Mouse (Mus musculus): Measurements from ENCODE around the gene Abcd1.
"Not testable (repeated sequence)": the region's sequence is repeated elsewhere in the genome, so short reads cannot be mapped to it uniquely, and the experiment has no call there.

Gene Abcd1

DNA sequence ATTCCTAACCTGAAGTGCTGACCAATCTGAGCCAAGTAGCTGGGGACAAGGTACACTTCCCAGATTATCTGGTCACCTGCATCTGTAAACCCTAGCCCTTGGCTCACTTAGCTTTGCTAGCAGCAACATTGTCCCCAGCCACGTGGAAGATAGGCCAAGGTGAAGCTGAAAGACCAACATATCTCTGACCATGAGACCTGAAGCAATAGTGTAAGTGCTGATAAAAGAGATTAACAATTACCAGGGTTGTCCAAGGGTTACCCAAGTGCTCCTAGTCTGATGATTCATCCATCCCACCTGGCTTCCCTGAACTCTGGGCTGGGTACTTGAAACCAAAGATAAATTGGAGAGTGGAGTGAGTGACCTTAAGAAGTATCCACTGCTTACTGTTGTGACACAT lies 14.5 kb downstream of the Abcd1 start:
- in situ Hi-C loops (cut with MboI; ENCODE audit: low pct_unique_long_range_greater_than_20kb in 1 of 2, low sequenced_read_pairs in 2 of 2, unreplicated experiment in 1 of 2) = no loop called here

GRCm38 (mm10) chrX:73738155-73738554 lies 21.8 kb downstream of the Abcd1 start:
- in situ Hi-C loops (cut with MboI; ENCODE audit: low pct_unique_long_range_greater_than_20kb in 1 of 2, low sequenced_read_pairs in 2 of 2, unreplicated experiment in 1 of 2) = no loop called here

GRCm38 (mm10) chrX:73739151-73739550 lies 22.8 kb downstream of the Abcd1 start:
- in situ Hi-C loops (cut with MboI; ENCODE audit: low pct_unique_long_range_greater_than_20kb in 1 of 2, low sequenced_read_pairs in 2 of 2, unreplicated experiment in 1 of 2) = no loop called here

GRCm38 (mm10) chrX:73739841-73740240 lies 23.4 kb downstream of the Abcd1 start:
- in situ Hi-C loops (cut with MboI; ENCODE audit: low pct_unique_long_range_greater_than_20kb in 1 of 2, low sequenced_read_pairs in 2 of 2, unreplicated experiment in 1 of 2) = not testable (repeated sequence)

- in situ Hi-C loops (cut with MboI; ENCODE audit: low pct_unique_long_range_greater_than_20kb in 1 of 2, low sequenced_read_pairs in 2 of 2, unreplicated experiment in 1 of 2) = no loop called here
Observed at GRCm38 (mm10) chrX:73744774-73745481, 28.5 kb downstream of the Abcd1 start.

GRCm38 (mm10) chrX:73748977-73749376 lies 32.6 kb downstream of the Abcd1 start:
- in situ Hi-C loops (cut with MboI; ENCODE audit: low pct_unique_long_range_greater_than_20kb in 1 of 2, low sequenced_read_pairs in 2 of 2, unreplicated experiment in 1 of 2) = no loop called here

- in situ Hi-C loops (cut with MboI; ENCODE audit: low pct_unique_long_range_greater_than_20kb in 1 of 2, low sequenced_read_pairs in 2 of 2, unreplicated experiment in 1 of 2) = no loop called here
Observed at GRCm38 (mm10) chrX:73756334-73757140, 40.1 kb downstream of the Abcd1 start, which contains the start of gene Plxnb3. Plxnb3 (plus strand) TSS chrX:73757090.

GRCm38 (mm10) chrX:73758611-73759290 lies 42.4 kb downstream of the Abcd1 start:
- in situ Hi-C loops (cut with MboI; ENCODE audit: low pct_unique_long_range_greater_than_20kb in 1 of 2, low sequenced_read_pairs in 2 of 2, unreplicated experiment in 1 of 2) = no loop called here

- in situ Hi-C loops (cut with MboI; ENCODE audit: low pct_unique_long_range_greater_than_20kb in 1 of 2, low sequenced_read_pairs in 2 of 2, unreplicated experiment in 1 of 2) = no loop called here
Observed at GRCm38 (mm10) chrX:73765311-73765710, 48.9 kb downstream of the Abcd1 start.

DNA sequence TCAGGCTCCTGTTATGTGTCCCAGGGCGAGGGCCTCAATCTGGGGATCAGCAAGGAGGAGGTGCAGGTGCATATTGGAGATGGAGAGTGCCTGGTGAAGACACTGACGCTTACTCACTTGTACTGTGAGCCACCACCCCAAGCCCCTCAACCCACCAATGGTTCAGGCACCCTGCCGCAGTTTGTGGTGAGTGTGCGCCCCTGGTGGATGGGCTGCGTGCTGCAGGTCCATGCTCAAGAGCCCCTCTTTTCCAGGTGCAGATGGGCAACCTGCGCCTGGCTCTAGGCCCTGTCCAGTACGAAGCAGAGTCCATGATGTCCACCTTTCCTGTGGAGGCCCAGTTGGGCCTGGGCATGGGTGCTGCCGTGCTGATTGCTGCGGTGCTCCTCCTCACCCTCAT lies 50.9 kb downstream of the Abcd1 start:
- in situ Hi-C loops (cut with MboI; ENCODE audit: low pct_unique_long_range_greater_than_20kb in 1 of 2, low sequenced_read_pairs in 2 of 2, unreplicated experiment in 1 of 2) = no loop called here

- in situ Hi-C loops (cut with MboI; ENCODE audit: low pct_unique_long_range_greater_than_20kb in 1 of 2, low sequenced_read_pairs in 2 of 2, unreplicated experiment in 1 of 2) = no loop called here
Observed at GRCm38 (mm10) chrX:73774168-73774760, 57.9 kb downstream of the Abcd1 start, which contains the start of gene Srpk3. Srpk3 (plus strand) TSS chrX:73774405.

DNA sequence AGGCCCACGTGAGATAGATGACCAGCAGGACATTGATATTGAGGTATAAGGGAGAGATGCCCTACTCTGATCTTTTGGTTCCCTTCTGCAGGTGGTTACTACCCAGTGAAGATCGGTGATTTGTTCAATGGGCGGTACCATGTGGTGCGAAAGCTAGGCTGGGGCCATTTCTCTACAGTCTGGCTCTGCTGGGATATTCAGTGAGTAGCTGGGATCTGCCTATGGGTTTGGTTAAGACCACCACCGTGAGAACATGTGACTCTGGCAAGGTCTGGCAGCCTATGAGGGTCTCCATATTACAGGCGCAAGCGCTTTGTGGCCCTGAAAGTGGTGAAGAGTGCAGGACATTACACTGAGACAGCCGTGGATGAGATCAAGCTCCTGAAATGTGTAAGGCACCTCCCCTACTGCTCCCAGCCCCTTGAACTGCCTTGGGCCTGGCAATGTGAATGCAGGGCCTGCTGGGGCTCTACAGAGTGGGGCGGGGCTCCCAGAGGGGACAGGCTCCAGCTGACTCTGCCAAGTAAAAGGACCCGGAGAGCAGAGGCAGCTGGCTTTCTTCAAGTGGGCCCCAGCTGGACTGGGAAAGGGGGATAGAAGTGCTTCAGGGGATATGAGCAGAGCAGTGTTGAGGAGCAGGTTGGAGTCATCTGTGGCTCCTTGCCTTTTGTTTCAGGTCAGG lies 58.5 kb downstream of the Abcd1 start:
- in situ Hi-C loops (cut with MboI; ENCODE audit: low pct_unique_long_range_greater_than_20kb in 1 of 2, low sequenced_read_pairs in 2 of 2, unreplicated experiment in 1 of 2) = no loop called here

- in situ Hi-C loops (cut with MboI; ENCODE audit: low pct_unique_long_range_greater_than_20kb in 1 of 2, low sequenced_read_pairs in 2 of 2, unreplicated experiment in 1 of 2) = no loop called here
Observed at GRCm38 (mm10) chrX:73782227-73782626, 65.8 kb downstream of the Abcd1 start.

GRCm38 (mm10) chrX:73785666-73786065 lies 69.3 kb downstream of the Abcd1 start:
- in situ Hi-C loops (cut with MboI; ENCODE audit: low pct_unique_long_range_greater_than_20kb in 1 of 2, low sequenced_read_pairs in 2 of 2, unreplicated experiment in 1 of 2) = no loop called here

DNA sequence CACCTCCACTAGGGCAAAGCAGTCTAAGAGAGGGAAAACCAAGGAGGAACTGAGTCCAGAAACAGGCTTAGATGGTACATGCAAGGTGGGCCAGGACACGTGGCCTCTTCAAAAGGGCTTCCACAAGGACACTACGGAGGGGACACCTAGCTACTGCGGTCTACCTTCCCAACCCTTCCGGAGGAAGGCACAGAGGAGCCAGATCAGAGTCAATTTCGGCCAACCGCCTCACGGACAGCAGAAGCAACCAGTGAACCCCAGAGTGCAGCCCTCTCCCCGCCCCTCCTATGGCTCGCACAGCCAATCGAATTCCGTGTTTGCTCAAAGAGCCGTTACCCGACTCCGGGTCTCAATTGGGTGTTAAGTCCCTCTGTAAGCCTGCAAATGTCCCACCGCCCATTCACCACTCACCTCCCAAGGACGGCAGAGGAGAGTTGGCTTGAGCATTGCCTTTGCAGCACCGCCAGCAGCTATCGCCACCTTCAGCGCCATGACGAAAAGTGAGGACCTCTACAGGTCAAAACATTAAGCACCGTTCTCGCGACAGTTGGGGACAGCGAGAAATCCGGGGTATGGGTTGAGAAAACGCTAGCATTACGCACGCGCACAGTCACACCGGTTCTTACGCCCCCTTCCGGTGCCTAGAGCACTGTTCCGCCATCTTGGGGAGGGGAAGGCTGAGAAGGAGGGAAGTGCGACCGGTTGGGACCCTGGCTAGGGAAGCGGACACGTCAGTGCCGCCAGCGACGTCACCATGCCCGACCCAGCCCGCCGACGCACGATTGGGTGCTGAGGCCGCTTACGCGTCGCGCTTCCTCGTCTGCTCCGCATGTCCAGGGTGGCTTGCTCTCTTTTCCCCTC lies 70.2 kb downstream of the Abcd1 start, which contains the start of the genes Idh3g and Ssr4:
Gene Idh3g, minus strand, starts transcription at position 534 of the 861 bp plus-strand sequence.
Gene Ssr4, plus strand, starts transcription at position 665 of the 861 bp plus-strand sequence.
- in situ Hi-C loops (cut with MboI; ENCODE audit: low pct_unique_long_range_greater_than_20kb in 1 of 2, low sequenced_read_pairs in 2 of 2, unreplicated experiment in 1 of 2) = no loop called here

- in situ Hi-C loops (cut with MboI; ENCODE audit: low pct_unique_long_range_greater_than_20kb in 1 of 2, low sequenced_read_pairs in 2 of 2, unreplicated experiment in 1 of 2) = no loop called here
Observed at GRCm38 (mm10) chrX:73787225-73787558, 70.8 kb downstream of the Abcd1 start.
